Mouse (Mus musculus) E14TG2a.4 (cell line): Measurements from ENCODE around the gene Rab44.

Experiments
- CTCF ChIP-seq: conservative IDR thresholded peaks from 2 replicates; pipeline ENCODE4 v1.5.1; 2014; ENCODE audit warnings: low read length
- POU5F1 ChIP-seq: IDR thresholded peaks from 2 replicates; pipeline ENCODE4 v1.6.1; 2014; ENCODE audit warnings: low read length, borderline replicate concordance

GRCm38 (mm10) chr17:29126561-29126960 is 12.6 kb downstream of the Rab44 start:
- TF ChIP-seq CTCF (no peak), POU5F1 (no peak)
